Mouse (Mus musculus) bone marrow macrophage, adult 2 months (primary cell): ENCODE data around the gene Cops2. TPM values are rescaled to one million over a fixed set of nuclear protein-coding genes. Genes with fewer than 3 reads are reported as not detected.

Experiments used
- H3K27ac ChIP-seq: 2 replicates; pipeline ENCODE4 v1.5.1; 2012; ENCODE audit warnings: low read depth, low read length; ENCODE audit not compliant: insufficient read depth
- H3K4me1 ChIP-seq: 2 replicates; pipeline ENCODE4 v1.6.1; 2012; ENCODE audit warnings: low read length; ENCODE audit not compliant: control insufficient read depth, insufficient read depth
- H3K4me3 ChIP-seq: 2 replicates; pipeline ENCODE4 v1.5.1; 2012; ENCODE audit warnings: mild to moderate bottlenecking, low read length, moderate library complexity; ENCODE audit not compliant: insufficient read depth
- CTCF ChIP-seq: IDR thresholded peaks from 2 replicates; pipeline ENCODE4 v1.5.1; 2012; ENCODE audit warnings: low read depth, mild to moderate bottlenecking, low read length, moderate library complexity
- POLR2A ChIP-seq: IDR thresholded peaks from 2 replicates; pipeline ENCODE4 v1.6.1; 2012; ENCODE audit warnings: mild to moderate bottlenecking, low read depth, low read length, borderline replicate concordance
- polyA plus RNA-seq: library from polyadenylated mRNA; stranded (reverse); fragments of >200 nt; gene quantifications from 2 replicates; pipeline ENCODE4 v1.2.4, GENCODE M21; 2012; ENCODE audit not compliant: missing spikeins, insufficient read depth, insufficient read length

Gene Cops2
- polyA plus RNA-seq, 1 experiment = 91.4 TPM

DNA sequence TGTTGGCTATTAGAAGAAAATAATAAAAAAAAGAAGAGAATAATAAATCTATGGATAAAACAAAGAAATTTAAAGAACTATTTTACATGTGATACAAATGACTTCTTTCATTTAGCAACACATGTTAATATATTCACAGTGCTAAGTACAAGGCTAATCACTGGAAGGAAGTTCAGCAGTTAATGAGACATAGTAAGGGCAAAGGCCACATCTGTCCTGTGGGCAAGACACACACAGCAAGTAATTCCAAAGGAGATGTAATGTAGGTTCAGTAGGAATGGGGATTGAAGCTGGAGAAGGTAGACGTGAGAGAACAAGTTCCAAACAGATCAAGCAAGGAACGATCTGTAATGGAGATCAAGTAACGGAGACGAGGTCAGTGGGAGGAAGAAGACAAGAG lies 74.5 kb downstream of the Cops2 start:
- TF ChIP-seq CTCF (no peak), POLR2A (no peak)
- Histone ChIP-seq H3K4me1 (peaks cover 25% of the 10 kb centered on the region), H3K4me3 (no peak overlapping the region), H3K27ac (no peak overlapping the region)

- no peak overlapping the region for H3K4me3 ChIP-seq
- H3K4me1 ChIP-seq = peaks cover 20% of the 10 kb centered on the region
Observed at GRCm38 (mm10) chr2:125783868-125784267, 75.1 kb downstream of the Cops2 start.

DNA sequence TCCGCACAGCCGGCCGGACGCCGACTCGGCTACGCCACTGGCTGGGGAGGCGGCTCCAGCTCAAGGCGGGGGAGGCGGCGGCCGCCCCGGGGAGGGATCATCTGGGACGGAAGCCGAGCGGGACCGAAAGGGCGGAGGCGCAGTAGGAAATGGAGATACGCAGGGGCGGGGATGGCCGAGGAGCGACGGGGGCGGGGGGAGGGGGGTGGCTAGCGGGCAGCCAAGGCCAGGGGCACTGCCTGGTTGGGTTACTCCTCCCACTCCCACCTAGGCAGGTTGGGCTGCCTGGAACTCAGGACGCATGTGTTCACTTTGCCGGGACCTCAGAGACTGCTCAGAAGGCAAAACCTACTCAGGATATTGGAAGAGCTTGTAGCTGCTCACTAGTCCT lies 76.2 kb downstream of the Cops2 start, which contains the start of gene Secisbp2l:
TSS of gene Secisbp2l (minus strand) at position 152 of the 391 bp plus-strand sequence.
- Histone ChIP-seq H3K4me1 (peaks cover 14% of the 10 kb centered on the region), H3K4me3 (peak within 1 kb of the TSS; percentile 82), H3K27ac (peak within 1 kb of the TSS; percentile 63)
- TF ChIP-seq CTCF (no peak), POLR2A (no peak)

More at GRCm38 (mm10) chr2:125783868-125784267, 75.1 kb downstream of the Cops2 start:
- TF ChIP-seq CTCF (no peak), POLR2A (no peak)
- H3K27ac ChIP-seq = no peak overlapping the region

GRCm38 (mm10) chr2:125781978-125782718 lies 76.8 kb downstream of the Cops2 start:
- Histone ChIP-seq H3K27ac (peak overlapping the region; percentile 63), H3K4me1 (peaks cover 8% of the 10 kb centered on the region; the same call in 1 of the 2 replicates), H3K4me3 (peak overlapping the region; percentile 82)
- no peak for TF ChIP-seq POLR2A
- no peak for TF ChIP-seq CTCF

- H3K4me3 ChIP-seq = peak overlapping the region; percentile 82
- TF ChIP-seq CTCF (no peak), POLR2A (no peak)
- H3K4me1 ChIP-seq = peaks cover 8% of the 10 kb centered on the region; the same call in 1 of the 2 replicates
- H3K27ac ChIP-seq = no peak overlapping the region
Observed at GRCm38 (mm10) chr2:125781006-125781405, 77.9 kb downstream of the Cops2 start.

Other genes with a start within 250 kb of the Cops2 start
- gene Cep152, start 234.0 kb downstream of the Cops2 start, polyA plus RNA-seq = 5.8 and 6.4 TPM in 2 replicates
- gene Eid1, start 186.0 kb downstream of the Cops2 start, polyA plus RNA-seq = 276 and 293 TPM in 2 replicates
- 1.5 and 1.8 TPM in 2 replicates for gene Shc4, start 135.0 kb downstream of the Cops2 start, polyA plus RNA-seq
- gene Secisbp2l, start 76.3 kb downstream of the Cops2 start, polyA plus RNA-seq = 57.0 and 59.0 TPM in 2 replicates
- gene Galk2, start within 50 bp of the Cops2 start, polyA plus RNA-seq = 62.4 and 68.7 TPM in 2 replicates
- gene Fgf7, start 175.5 kb upstream of the Cops2 start, polyA plus RNA-seq = 1.1 and 1.4 TPM in 2 replicates